Mouse (Mus musculus) midbrain, embryonic 12.5 days (tissue): ENCODE data around the gene Kri1. TPM values are rescaled to one million over a fixed set of nuclear protein-coding genes. Genes with fewer than 3 reads are reported as not detected.
"Not testable (repeated sequence)": the region's sequence is repeated elsewhere in the genome, so short reads cannot be mapped to it uniquely, and the experiment has no call there.

Source experiments
- ATAC-seq: fragments of 200-750 bp; cut with Nextera tagmentation; 2 replicates; pipeline ENCODE4 v1.8.0; 2017; ENCODE audit warnings: low read depth, moderate TSS enrichment, moderate library complexity; ENCODE audit not compliant: low FRiP score
- H3K27ac ChIP-seq: fragments of 300-500 bp; sonication (generic); replicated peaks from 2 replicates; pipeline ENCODE4 v1.5.1; 2016; ENCODE audit warnings: mild to moderate bottlenecking
- H3K27me3 ChIP-seq: fragments of 300-500 bp; sonication (generic); 2 replicates; pipeline ENCODE4 v1.6.1; 2016; ENCODE audit warnings: mild to moderate bottlenecking
- H3K36me3 ChIP-seq: fragments of 300-500 bp; sonication (generic); 2 replicates; pipeline ENCODE4 v1.6.1; 2016
- H3K4me1 ChIP-seq: fragments of 300-500 bp; sonication (generic); 2 replicates; pipeline ENCODE4 v1.6.1; 2016
- H3K4me2 ChIP-seq: fragments of 300-500 bp; sonication (generic); replicated peaks from 2 replicates; pipeline ENCODE4 v1.6.1; 2016; ENCODE audit warnings: mild to moderate bottlenecking, moderate library complexity
- H3K4me3 ChIP-seq: fragments of 300-500 bp; sonication (generic); 2 replicates; pipeline ENCODE4 v1.5.1; 2016; ENCODE audit warnings: mild to moderate bottlenecking
- H3K9ac ChIP-seq: fragments of 300-500 bp; sonication (generic); replicated peaks from 2 replicates; pipeline ENCODE4 v1.6.1; 2016; ENCODE audit warnings: mild to moderate bottlenecking, moderate library complexity
- H3K9me3 ChIP-seq: fragments of 300-500 bp; sonication (generic); 2 replicates; pipeline ENCODE4 v1.6.1; 2016; ENCODE audit warnings: mild to moderate bottlenecking
- WGBS: fragments of 180-500 bp; shearing (Covaris S2); methylation state at CpG from one replicate; pipeline ENCODE4 v1.1.7; 2016; 5-methylcytosine and 5-hydroxymethylcytosine counted together
- polyA plus RNA-seq: library from polyadenylated mRNA; unstranded; fragments of >200 nt; fragmentation: Nextera tagmentation; extraction: Ambion mirVana; gene quantifications from 2 replicates; pipeline ENCODE4 v1.2.1, GENCODE M21; 2016

Kri1 gene
- polyA plus RNA-seq, 1 experiment from 2014 or later = 18.4 TPM

- H3K27ac ChIP-seq = peak overlapping the region; percentile 86
- ATAC-seq = 0 out of 2 replicates have a peak, but pooled peaks have one; percentile 39
- 16% methylated on average over 19 of the region's 19 CpGs for WGBS
- H3K9me3 ChIP-seq = no peaks in the 10 kb centered on the region
- H3K4me1 ChIP-seq = peaks cover 18% of the 10 kb centered on the region
- H3K36me3 ChIP-seq = peaks cover 19% of the 10 kb centered on the region
- H3K27me3 ChIP-seq = peaks cover 33% of the 10 kb centered on the region
- peak overlapping the region; percentile 94 for H3K4me3 ChIP-seq
- H3K9ac ChIP-seq = peak overlapping the region; percentile 95
- H3K4me2 ChIP-seq = peak overlapping the region; percentile 83
These were observed 50.3 kb downstream of the Kri1 start for GRCm38 (mm10) chr9:21237368-21238003.

GRCm38 (mm10) chr9:21236991-21237367 is 50.8 kb downstream of the Kri1 start:
- Histone ChIP-seq H3K4me2 (peak overlapping the region; percentile 83), H3K27ac (no peak overlapping the region), H3K9me3 (no peaks in the 10 kb centered on the region), H3K4me3 (peak overlapping the region; percentile 94), H3K9ac (peak overlapping the region; percentile 95; the same call in 1 of the 2 replicates), H3K4me1 (peaks cover 18% of the 10 kb centered on the region), H3K36me3 (peaks cover 23% of the 10 kb centered on the region), H3K27me3 (peaks cover 28% of the 10 kb centered on the region)
- 81% methylated on average over 25 of the region's 25 CpGs for WGBS
- ATAC-seq = no peak

- peaks cover 15% of the 10 kb centered on the region for H3K27me3 ChIP-seq
- no peak overlapping the region for H3K4me3 ChIP-seq
- no peak overlapping the region for H3K27ac ChIP-seq
- no peak overlapping the region for H3K9ac ChIP-seq
- ATAC-seq = no peak
- H3K4me1 ChIP-seq = peaks cover 18% of the 10 kb centered on the region
- H3K36me3 ChIP-seq = peaks cover 38% of the 10 kb centered on the region
- 83% methylated on average over 4 of the region's 4 CpGs for WGBS
- no peaks in the 10 kb centered on the region for H3K9me3 ChIP-seq
- H3K4me2 ChIP-seq = no peak overlapping the region
These were observed 52.4 kb downstream of the Kri1 start for GRCm38 (mm10) chr9:21235341-21235740.

GRCm38 (mm10) chr9:21233805-21234204 is 54.0 kb downstream of the Kri1 start:
- Histone ChIP-seq H3K36me3 (peaks cover 52% of the 10 kb centered on the region), H3K4me1 (peaks cover 12% of the 10 kb centered on the region), H3K4me3 (no peak overlapping the region), H3K27me3 (peaks cover 4% of the 10 kb centered on the region; the same call in 1 of the 2 replicates), H3K9me3 (no peaks in the 10 kb centered on the region), H3K9ac (no peak overlapping the region), H3K27ac (no peak overlapping the region), H3K4me2 (no peak overlapping the region)
- ATAC-seq = no peak
- 77% methylated on average over 28 of the region's 28 CpGs for WGBS

GRCm38 (mm10) chr9:21233366-21233765 is 54.4 kb downstream of the Kri1 start:
- no peaks in the 10 kb centered on the region for H3K9me3 ChIP-seq
- no peak overlapping the region for H3K4me3 ChIP-seq
- peaks cover 12% of the 10 kb centered on the region for H3K4me1 ChIP-seq
- peaks cover 52% of the 10 kb centered on the region for H3K36me3 ChIP-seq
- no peak overlapping the region; the same call in 1 of the 2 replicates for H3K9ac ChIP-seq
- H3K27me3 ChIP-seq = peaks cover 8% of the 10 kb centered on the region; the same call in 1 of the 2 replicates
- WGBS = 88% methylated on average over 29 of the region's 29 CpGs
- no peak overlapping the region for H3K27ac ChIP-seq
- no peak for ATAC-seq
- H3K4me2 ChIP-seq = no peak overlapping the region

- H3K4me3 ChIP-seq = no peak overlapping the region
- no peak overlapping the region for H3K4me2 ChIP-seq
- peaks cover 11% of the 10 kb centered on the region for H3K4me1 ChIP-seq
- peaks cover 11% of the 10 kb centered on the region; the same call in 1 of the 2 replicates for H3K27me3 ChIP-seq
- whole genome bisulfite sequencing = 92% methylated on average over 5 of the region's 5 CpGs
- no peak overlapping the region for H3K9ac ChIP-seq
- no peak for ATAC-seq
- no peaks in the 10 kb centered on the region for H3K9me3 ChIP-seq
- peaks cover 52% of the 10 kb centered on the region for H3K36me3 ChIP-seq
- H3K27ac ChIP-seq = no peak overlapping the region
These were observed 54.9 kb downstream of the Kri1 start for GRCm38 (mm10) chr9:21232867-21233266.

- Histone ChIP-seq H3K27ac (no peak overlapping the region), H3K4me1 (peaks cover 5% of the 10 kb centered on the region), H3K4me3 (no peak overlapping the region), H3K9me3 (no peaks in the 10 kb centered on the region), H3K27me3 (peaks cover 19% of the 10 kb centered on the region; the same call in 1 of the 2 replicates), H3K9ac (no peak overlapping the region), H3K4me2 (no peak overlapping the region), H3K36me3 (peaks cover 52% of the 10 kb centered on the region)
- 47% methylated on average over 23 of the region's 23 CpGs for WGBS
- ATAC-seq = no peak
These were observed 56.2 kb downstream of the Kri1 start for GRCm38 (mm10) chr9:21231551-21231950.

- Histone ChIP-seq H3K4me1 (peaks cover 5% of the 10 kb centered on the region), H3K27me3 (peaks cover 31% of the 10 kb centered on the region), H3K4me3 (peak overlapping the region; percentile 18), H3K36me3 (peaks cover 33% of the 10 kb centered on the region), H3K4me2 (peak overlapping the region; percentile 42), H3K9ac (peak overlapping the region; percentile 43; the same call in 1 of the 2 replicates), H3K9me3 (peaks cover 4% of the 10 kb centered on the region; the same call in 1 of the 2 replicates), H3K27ac (no peak overlapping the region)
- 14% methylated on average over 16 of the region's 16 CpGs for WGBS
- no peak for ATAC-seq
These were observed 60.4 kb downstream of the Kri1 start for GRCm38 (mm10) chr9:21227342-21227741.

GRCm38 (mm10) chr9:21225415-21225758 is 62.4 kb downstream of the Kri1 start:
- H3K27me3 ChIP-seq = peaks cover 31% of the 10 kb centered on the region
- WGBS = 23% methylated on average over 7 of the region's 7 CpGs

GRCm38 (mm10) chr9:21224576-21225414 is 63.0 kb downstream of the Kri1 start:
- peaks cover 31% of the 10 kb centered on the region for H3K27me3 ChIP-seq

More at GRCm38 (mm10) chr9:21225415-21225758, 62.4 kb downstream of the Kri1 start:
- H3K9ac ChIP-seq = no peak overlapping the region
- peaks cover 10% of the 10 kb centered on the region for H3K4me1 ChIP-seq
- no peak for ATAC-seq
- H3K4me2 ChIP-seq = peak overlapping the region; percentile 35
- H3K4me3 ChIP-seq = no peak overlapping the region
- no peak overlapping the region for H3K27ac ChIP-seq
- peaks cover 4% of the 10 kb centered on the region; the same call in 1 of the 2 replicates for H3K9me3 ChIP-seq
- H3K36me3 ChIP-seq = peaks cover 15% of the 10 kb centered on the region

GRCm38 (mm10) chr9:21223906-21224305 is 63.9 kb downstream of the Kri1 start:
- Histone ChIP-seq H3K27ac (no peak overlapping the region), H3K4me2 (no peak overlapping the region), H3K9ac (no peak overlapping the region), H3K4me3 (no peak overlapping the region), H3K9me3 (peaks cover 4% of the 10 kb centered on the region; the same call in 1 of the 2 replicates), H3K36me3 (peaks cover 1% of the 10 kb centered on the region; the same call in 1 of the 2 replicates), H3K27me3 (peaks cover 31% of the 10 kb centered on the region), H3K4me1 (peaks cover 10% of the 10 kb centered on the region)
- 92% methylated on average over 6 of the region's 6 CpGs for WGBS
- no peak for ATAC-seq

More at GRCm38 (mm10) chr9:21224576-21225414, 63.0 kb downstream of the Kri1 start:
- H3K4me1 ChIP-seq = peaks cover 10% of the 10 kb centered on the region
- peak overlapping the region; percentile 35 for H3K4me2 ChIP-seq
- no peak overlapping the region for H3K27ac ChIP-seq
- peaks cover 9% of the 10 kb centered on the region; the same call in 1 of the 2 replicates for H3K36me3 ChIP-seq
- 24% methylated on average over 26 of the region's 26 CpGs for WGBS
- H3K4me3 ChIP-seq = no peak overlapping the region; the same call in 1 of the 2 replicates
- no peak overlapping the region for H3K9ac ChIP-seq
- no peak for ATAC-seq
- H3K9me3 ChIP-seq = peaks cover 4% of the 10 kb centered on the region; the same call in 1 of the 2 replicates

- not testable (repeated sequence) for H3K4me1 ChIP-seq, H3K9ac ChIP-seq, H3K27ac ChIP-seq, ATAC-seq, H3K9me3 ChIP-seq, H3K4me3 ChIP-seq, H3K36me3 ChIP-seq, H3K4me2 ChIP-seq
- 100% methylated on average over 2 of the region's 2 CpGs for WGBS
- peaks cover 27% of the 10 kb centered on the region for H3K27me3 ChIP-seq
These were observed 64.3 kb downstream of the Kri1 start for GRCm38 (mm10) chr9:21223490-21223889.
